Mouse (Mus musculus): ENCODE measurements around the gene Perm1.

- TF ChIP-seq CTCF (IDR thresholded peaks at IDR 0.05; ENCODE audit: low read depth) (no peak), EP300 (IDR thresholded peaks at IDR 0.05; ENCODE audit: low read depth) (no peak)
Observed at GRCm38 (mm10) chr4:156188162-156188810, 27.4 kb upstream of the Perm1 start.

Measured in heart, postnatal 0 days (tissue).